Mouse (Mus musculus) R1 (cell line): ENCODE results near the gene Grk5.

Experiments
- DNase-seq: peaks from one replicate; pipeline ENCODE4 v3.0.0-alpha.2; 2018; ENCODE audit warnings: low read depth, low spot score

Grk5 gene

GRCm38 (mm10) chr19:60973508-60973907 lies 84.0 kb downstream of the Grk5 start:
- no peak for DNase-seq

DNA sequence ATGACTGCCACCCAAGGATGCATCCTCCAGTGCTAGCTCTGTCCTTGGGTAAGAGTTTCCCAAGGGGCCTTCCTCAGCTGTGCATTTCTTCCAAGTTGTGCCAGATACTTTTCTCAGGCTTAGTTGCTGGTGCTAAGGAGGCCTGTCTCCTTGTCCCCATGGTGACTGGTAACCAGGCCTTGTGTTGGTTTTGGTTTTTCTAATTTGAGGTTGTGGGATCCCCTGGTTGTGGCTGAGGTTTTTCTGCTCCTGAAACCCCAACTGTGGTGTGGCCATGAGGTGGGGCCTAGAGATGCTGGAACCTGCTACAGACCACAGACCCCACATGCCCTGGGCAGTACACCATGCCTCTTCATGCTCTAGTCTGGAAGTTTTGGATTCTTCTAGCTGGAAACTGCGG lies 90.0 kb downstream of the Grk5 start:
- no peak for DNase-seq

- DNase-seq: no peak
These were observed 91.8 kb downstream of the Grk5 start for GRCm38 (mm10) chr19:60981391-60981790.

GRCm38 (mm10) chr19:60981894-60982293 lies 92.3 kb downstream of the Grk5 start:
- DNase-seq: no peak

GRCm38 (mm10) chr19:60989766-60990165 lies 100.2 kb downstream of the Grk5 start:
- no peak for DNase-seq

DNA sequence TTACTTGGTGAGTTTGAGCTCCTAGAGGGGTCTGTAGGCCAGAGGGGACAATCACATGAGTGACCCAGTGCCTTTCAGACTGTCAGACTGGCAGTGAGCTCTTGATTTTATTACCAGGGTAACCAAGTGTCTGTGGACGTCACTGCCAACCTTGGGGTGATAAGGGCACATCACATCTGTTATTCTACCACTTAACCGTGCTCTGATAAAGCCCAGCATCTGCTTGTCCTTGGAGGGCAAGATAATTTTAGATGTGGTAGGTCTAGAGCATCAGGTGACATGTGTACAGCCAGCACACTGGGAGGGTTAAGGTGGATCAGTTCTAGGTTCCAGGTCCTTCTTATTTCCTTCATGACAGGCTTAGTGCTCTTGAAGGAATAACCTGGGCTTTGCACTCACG lies 104.7 kb downstream of the Grk5 start:
- DNase-seq: no peak

DNA sequence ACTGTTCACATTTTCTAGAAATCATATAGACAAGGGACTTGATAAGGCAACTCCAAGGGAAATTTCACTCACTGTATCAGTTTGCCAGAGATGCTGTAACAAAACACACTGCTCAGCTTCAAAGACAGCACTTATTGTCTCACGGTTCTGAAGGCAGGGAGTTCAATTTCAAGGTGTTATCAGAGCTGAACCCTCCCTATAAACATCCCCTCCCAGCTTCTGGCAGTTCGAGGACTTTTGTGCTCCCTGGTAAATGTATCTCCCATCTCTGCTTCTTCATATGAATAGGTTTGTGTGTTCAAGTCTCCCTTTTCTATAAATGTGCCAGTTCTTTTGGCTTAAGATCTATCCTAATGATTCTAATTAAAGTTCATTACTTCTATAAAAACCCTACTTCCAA lies 105.3 kb downstream of the Grk5 start:
- DNase-seq: no peak

DNA sequence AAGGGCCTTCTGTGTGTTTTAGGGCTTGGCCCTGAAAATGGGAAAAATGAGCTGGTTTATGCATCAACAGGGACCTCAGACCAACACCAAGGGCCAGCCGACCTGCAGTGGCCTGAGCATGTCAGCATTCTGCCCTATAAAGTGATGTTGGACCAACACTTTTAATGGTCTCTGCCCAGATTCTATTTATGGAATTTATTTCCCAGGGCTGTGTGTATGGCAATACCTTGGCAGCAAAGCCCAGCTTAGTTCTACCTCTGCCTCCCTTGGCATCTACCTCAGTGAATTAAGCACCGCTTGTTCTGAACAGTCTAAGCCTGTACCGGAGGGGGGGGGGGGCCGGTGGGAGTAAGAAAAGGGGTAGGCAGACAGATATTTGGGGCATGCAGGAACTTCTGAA lies 108.2 kb downstream of the Grk5 start:
- DNase-seq: no peak

DNA sequence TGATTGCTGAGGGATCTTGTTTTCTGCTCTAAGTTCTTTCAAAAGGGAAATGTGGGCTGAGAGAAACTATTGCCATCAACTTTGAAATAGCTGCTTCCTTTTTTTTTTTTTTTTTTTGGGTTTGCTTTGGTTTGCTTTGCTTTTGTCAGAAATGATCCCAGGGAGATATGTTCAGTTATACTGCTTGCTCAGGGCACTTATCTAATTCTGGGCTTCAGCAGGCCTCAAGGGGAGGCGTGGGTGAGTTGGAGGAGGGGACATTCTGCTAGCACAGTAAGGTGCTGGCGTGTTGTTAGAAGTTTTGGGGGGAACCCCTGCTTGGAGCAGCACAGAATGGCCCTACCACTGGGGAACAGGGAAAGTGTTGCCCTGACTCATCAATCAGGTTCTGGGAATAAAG lies 110.1 kb downstream of the Grk5 start:
- no peak for DNase-seq

DNA sequence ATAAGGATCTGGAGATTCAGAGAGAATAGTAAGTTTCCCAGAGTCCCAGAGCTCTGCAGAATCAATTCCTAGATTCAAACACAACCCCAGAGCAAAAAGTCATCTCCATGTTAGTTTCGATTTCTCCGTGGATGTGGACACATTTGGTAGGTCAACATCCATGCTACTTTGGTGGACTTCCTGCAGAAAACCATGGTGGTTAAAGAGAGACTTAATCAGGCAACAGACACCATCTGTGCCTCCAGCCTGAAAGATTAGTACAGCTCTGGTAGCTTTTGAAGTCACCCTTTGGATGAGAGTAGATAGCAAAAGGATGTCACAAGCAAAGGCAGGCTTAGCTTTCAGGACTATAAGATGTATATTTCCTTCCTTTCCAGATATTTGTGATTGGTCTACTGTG lies 111.4 kb downstream of the Grk5 start:
- no peak for DNase-seq

- DNase-seq: no peak
These were observed 119.7 kb downstream of the Grk5 start for GRCm38 (mm10) chr19:61009266-61009665.

GRCm38 (mm10) chr19:61017477-61018266 lies 128.1 kb downstream of the Grk5 start:
- no peak for DNase-seq

DNA sequence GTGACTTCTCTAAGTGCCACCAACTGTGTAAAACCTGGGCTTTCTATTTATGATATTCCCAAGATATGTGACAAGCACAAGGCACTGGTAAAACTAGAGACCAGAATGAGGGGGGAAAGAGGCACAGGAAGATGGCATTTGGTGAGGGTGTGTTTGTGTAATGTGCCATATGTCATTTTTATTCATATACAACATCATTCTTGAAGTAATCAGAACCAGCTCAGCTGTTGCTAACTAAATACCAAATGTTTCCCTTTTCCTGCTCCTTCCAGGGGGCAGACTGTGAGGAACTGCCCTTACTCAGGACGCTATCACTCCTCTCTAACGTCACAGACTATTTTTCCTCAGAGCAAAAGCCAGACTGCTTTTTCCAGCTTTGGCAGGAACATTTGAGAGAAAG lies 132.0 kb downstream of the Grk5 start:
- no peak for DNase-seq

- no peak for DNase-seq
These were observed 132.5 kb downstream of the Grk5 start for GRCm38 (mm10) chr19:61021939-61022566.

- no peak for DNase-seq
These were observed 142.0 kb downstream of the Grk5 start for GRCm38 (mm10) chr19:61031570-61031969.

DNA sequence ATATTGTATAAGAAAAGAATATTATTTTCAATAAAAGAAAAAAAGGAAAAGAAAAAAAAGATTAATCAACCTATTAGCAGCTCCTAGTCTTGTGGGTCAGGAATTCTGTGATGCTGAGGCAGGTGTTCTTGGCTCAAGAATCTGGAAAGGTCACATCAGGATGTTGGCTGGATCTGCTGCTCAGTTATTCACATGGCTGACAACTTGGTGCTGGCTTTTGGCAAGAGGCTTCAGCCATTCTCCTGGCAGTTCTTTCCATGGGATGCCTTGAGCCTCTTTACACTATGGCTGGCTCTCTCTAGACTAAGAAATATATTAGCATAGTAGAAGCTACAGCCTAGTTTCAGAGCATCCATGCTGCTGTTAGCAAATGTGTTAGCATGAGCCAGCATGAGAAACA lies 149.6 kb downstream of the Grk5 start:
- DNase-seq: no peak

- DNase-seq: no peak
These were observed 159.1 kb downstream of the Grk5 start for GRCm38 (mm10) chr19:61048646-61049045.

DNA sequence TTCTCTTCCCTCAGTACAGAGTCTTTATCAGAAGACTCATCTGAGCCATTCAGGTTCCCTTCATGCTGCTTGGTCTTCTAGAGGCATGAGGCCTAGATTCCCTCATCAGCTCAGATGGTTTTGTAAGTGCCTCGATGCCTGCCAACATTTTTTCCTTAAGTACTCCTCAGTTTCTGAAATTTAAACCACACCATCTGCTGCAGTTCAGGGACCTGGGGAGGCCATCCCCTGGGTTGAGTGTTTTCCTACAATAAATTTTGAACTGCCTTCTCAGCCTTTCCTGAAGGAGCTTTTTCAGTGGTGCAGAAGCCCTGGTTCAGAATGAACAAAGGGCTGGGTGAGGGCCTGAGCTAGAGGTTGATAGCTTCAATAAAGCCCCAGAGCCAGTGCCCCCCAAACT lies 159.9 kb downstream of the Grk5 start:
- no peak for DNase-seq

DNA sequence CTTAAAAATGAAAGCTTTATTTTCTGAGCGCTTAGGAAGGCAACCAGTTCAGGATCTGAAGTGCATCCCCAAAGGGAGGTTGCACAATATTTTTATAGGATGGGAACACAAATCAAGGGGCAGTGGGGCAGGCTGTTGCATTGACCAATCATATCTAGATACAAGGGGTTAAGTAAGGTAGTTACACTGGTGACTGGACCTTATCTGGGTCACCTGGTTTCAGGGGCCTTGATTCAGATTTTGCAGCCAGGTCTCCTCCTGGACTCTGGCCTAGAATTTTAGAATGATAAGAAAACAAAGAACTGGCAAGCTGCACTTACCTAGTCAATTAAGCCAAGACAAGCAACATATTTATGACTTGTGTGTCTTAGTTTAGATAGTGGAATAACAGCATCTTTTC lies 161.6 kb downstream of the Grk5 start:
- DNase-seq: no peak

DNA sequence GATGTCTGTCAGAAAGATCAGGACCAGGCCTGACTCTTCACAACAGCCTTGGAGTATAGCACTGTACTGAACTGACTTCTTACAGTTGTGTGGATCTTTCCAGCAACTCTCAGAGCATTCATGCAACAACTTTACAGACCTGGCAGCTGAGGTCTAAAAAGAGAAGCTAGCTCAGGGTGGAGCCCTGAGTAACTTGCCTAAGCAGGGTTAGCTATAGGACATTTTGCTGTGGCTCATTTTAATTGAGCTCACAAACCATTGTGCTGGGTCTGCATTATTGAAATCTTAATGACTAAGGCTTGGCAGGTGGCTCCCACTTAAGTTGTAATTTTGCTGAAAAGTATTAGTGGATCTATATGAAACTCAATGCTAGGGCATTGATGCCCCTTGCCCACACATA lies 162.5 kb downstream of the Grk5 start:
- DNase-seq: no peak

- no peak for DNase-seq
These were observed 163.2 kb downstream of the Grk5 start for GRCm38 (mm10) chr19:61052786-61053185.

DNA sequence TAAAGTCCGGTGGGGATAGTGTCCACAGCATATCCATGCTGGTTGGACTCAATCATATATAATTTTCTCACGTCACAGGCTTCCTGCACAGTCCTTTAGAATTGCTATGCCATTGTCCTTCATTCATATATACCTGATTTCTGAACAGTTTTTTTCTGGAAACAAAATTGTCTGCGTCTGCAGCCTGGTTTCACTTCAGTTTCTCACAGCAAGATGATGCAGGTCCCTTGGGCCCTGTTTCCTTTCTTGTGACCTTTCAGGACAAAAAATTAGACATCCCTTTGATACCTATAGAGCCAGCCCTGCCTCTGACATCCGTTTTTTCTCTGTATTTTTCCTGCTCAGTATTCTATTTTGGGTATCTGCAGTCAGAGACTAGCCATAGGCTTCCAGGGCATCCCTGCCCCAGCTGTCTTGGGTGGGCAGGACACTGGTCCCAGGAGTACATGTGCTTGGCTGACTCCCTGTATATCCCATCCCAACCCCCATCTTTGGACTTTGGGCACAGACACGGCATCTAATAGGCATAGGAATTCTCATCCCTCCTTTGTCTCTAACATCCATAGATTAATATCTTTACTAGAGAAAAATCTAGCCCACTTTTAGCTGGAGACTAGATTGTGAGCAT lies 167.3 kb downstream of the Grk5 start:
- DNase-seq: no peak

DNA sequence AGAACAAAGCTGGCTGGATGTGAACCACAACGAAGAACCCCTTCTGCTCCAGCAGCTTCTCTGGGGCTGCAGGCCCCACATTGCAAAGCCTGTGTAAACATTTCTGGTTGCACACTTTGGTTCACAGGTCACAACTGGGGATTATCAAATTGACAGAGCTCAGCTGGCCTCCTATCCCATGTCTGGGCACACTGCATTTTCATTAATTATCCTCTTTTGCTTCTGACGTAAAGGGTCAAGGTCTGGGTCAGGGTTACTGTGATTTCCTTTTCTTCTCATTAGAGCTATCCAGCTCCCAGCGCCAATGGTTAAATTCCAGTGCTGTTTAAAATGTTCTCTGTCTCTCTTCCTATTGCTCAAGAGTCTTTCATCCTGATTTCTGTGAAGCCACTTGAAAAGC lies 168.0 kb downstream of the Grk5 start:
- no peak for DNase-seq
